Mouse (Mus musculus) heart, embryonic 12.5 days (tissue): ENCODE data around the gene Gck. TPM values are rescaled to one million over a fixed set of nuclear protein-coding genes. Genes with fewer than 3 reads are reported as not detected.
A peak's percentile ranks its signal among the peaks of the same experiment; 100 is the strongest.
"Not testable (repeated sequence)": the region's sequence is repeated elsewhere in the genome, so short reads cannot be mapped to it uniquely, and the experiment has no call there.

Source experiments
- ATAC-seq: fragments of 200-750 bp; cut with Nextera tagmentation; 2 replicates; pipeline ENCODE4 v1.8.0; 2017; ENCODE audit warnings: moderate TSS enrichment, moderate library complexity; ENCODE audit not compliant: insufficient number of reproducible peaks, low FRiP score
- H3K27ac ChIP-seq: fragments of 300-500 bp; sonication (generic); 2 replicates; pipeline ENCODE4 v1.5.1; 2016; ENCODE audit warnings: mild to moderate bottlenecking, moderate library complexity; ENCODE audit not compliant: poor library complexity, severe bottlenecking
- H3K27me3 ChIP-seq: fragments of 300-500 bp; sonication (generic); replicated peaks from 2 replicates; pipeline ENCODE4 v1.6.1; 2016; ENCODE audit warnings: mild to moderate bottlenecking, moderate library complexity
- H3K36me3 ChIP-seq: fragments of 300-500 bp; sonication (generic); 2 replicates; pipeline ENCODE4 v1.6.1; 2016; ENCODE audit warnings: mild to moderate bottlenecking, moderate library complexity
- H3K4me1 ChIP-seq: fragments of 300-500 bp; sonication (generic); replicated peaks from 2 replicates; pipeline ENCODE4 v1.6.1; 2016; ENCODE audit warnings: mild to moderate bottlenecking
- H3K4me2 ChIP-seq: fragments of 300-500 bp; sonication (generic); 2 replicates; pipeline ENCODE4 v1.6.1; 2016; ENCODE audit warnings: mild to moderate bottlenecking, moderate library complexity
- H3K4me3 ChIP-seq: fragments of 300-500 bp; sonication (generic); 2 replicates; pipeline ENCODE4 v1.5.1; 2016; ENCODE audit warnings: mild to moderate bottlenecking
- H3K9ac ChIP-seq: fragments of 300-500 bp; sonication (generic); 2 replicates; pipeline ENCODE4 v1.6.1; 2016; ENCODE audit warnings: mild to moderate bottlenecking, moderate library complexity
- H3K9me3 ChIP-seq: fragments of 300-500 bp; sonication (generic); replicated peaks from 2 replicates; pipeline ENCODE4 v1.6.1; 2016; ENCODE audit warnings: mild to moderate bottlenecking, moderate library complexity
- WGBS: fragments of 180-500 bp; shearing (Covaris S2); methylation state at CpG from one replicate; pipeline ENCODE4 v1.1.7; 2016; 5-methylcytosine and 5-hydroxymethylcytosine counted together
- polyA plus RNA-seq: library from polyadenylated mRNA; unstranded; fragments of >200 nt; fragmentation: Nextera tagmentation; extraction: Ambion mirVana; gene quantifications from 2 replicates; pipeline ENCODE4 v1.2.1, GENCODE M21; 2016

The Gck gene
- polyA plus RNA-seq, 1 experiment from 2014 or later: 2.2 TPM

GRCm38 (mm10) chr11:5898531-5898930, 51.4 kb downstream of the Gck start, which contains the start of gene Myl7:
Myl7 (minus strand) TSS chr11:5898782.
- 23% methylated on average over 5 of the region's 5 CpGs for WGBS
- Histone ChIP-seq H3K4me3 (peak within 1 kb of the TSS; percentile 56), H3K4me2 (peak within 1 kb of the TSS; percentile 77), H3K27ac (peak within 1 kb of the TSS; percentile 92), H3K4me1 (peaks cover 68% of the 10 kb centered on the region), H3K9ac (peak within 1 kb of the TSS; percentile 87), H3K36me3 (0 out of 2 replicates have a peak, but pooled peaks cover 13% of the 10 kb centered on the region), H3K27me3 (peaks cover 19% of the 10 kb centered on the region), H3K9me3 (no peaks in the 10 kb centered on the region)
- peak; percentile 58; the same call in 1 of the 2 replicates for ATAC-seq

GRCm38 (mm10) chr11:5897839-5898238, 52.0 kb downstream of the Gck start:
- H3K36me3 ChIP-seq: 0 out of 2 replicates have a peak, but pooled peaks cover 13% of the 10 kb centered on the region
- H3K4me1 ChIP-seq: peaks cover 75% of the 10 kb centered on the region
- H3K9ac ChIP-seq: peak overlapping the region; percentile 87
- WGBS: 6% methylated on average over 10 of the region's 10 CpGs
- no peaks in the 10 kb centered on the region for H3K9me3 ChIP-seq
- H3K4me2 ChIP-seq: peak overlapping the region; percentile 77
- peak overlapping the region; percentile 56 for H3K4me3 ChIP-seq
- peak overlapping the region; percentile 92 for H3K27ac ChIP-seq
- peak; percentile 20; the same call in 1 of the 2 replicates for ATAC-seq
- peaks cover 15% of the 10 kb centered on the region for H3K27me3 ChIP-seq

GRCm38 (mm10) chr11:5897230-5897629, 52.7 kb downstream of the Gck start:
- 6% methylated on average over 16 of the region's 16 CpGs for WGBS
- Histone ChIP-seq H3K27ac (peak overlapping the region; percentile 92), H3K9ac (peak overlapping the region; percentile 87), H3K4me1 (peaks cover 77% of the 10 kb centered on the region), H3K9me3 (no peaks in the 10 kb centered on the region), H3K4me3 (peak overlapping the region; percentile 56), H3K4me2 (peak overlapping the region; percentile 77), H3K27me3 (peaks cover 11% of the 10 kb centered on the region; the same call in 1 of the 2 replicates), H3K36me3 (0 out of 2 replicates have a peak, but pooled peaks cover 13% of the 10 kb centered on the region)
- peak; percentile 19; the same call in 1 of the 2 replicates for ATAC-seq

- H3K4me1 ChIP-seq: peaks cover 86% of the 10 kb centered on the region
- peak overlapping the region; percentile 33; the same call in 1 of the 2 replicates for H3K9ac ChIP-seq
- 45% methylated on average over 6 of the region's 6 CpGs for WGBS
- H3K4me3 ChIP-seq: no peak overlapping the region
- H3K36me3 ChIP-seq: 0 out of 2 replicates have a peak, but pooled peaks cover 13% of the 10 kb centered on the region
- peak overlapping the region; percentile 92 for H3K27ac ChIP-seq
- ATAC-seq: no peak
- H3K9me3 ChIP-seq: no peaks in the 10 kb centered on the region
- no peaks in the 10 kb centered on the region for H3K27me3 ChIP-seq
- no peak overlapping the region for H3K4me2 ChIP-seq
Observed at GRCm38 (mm10) chr11:5893807-5894206, 56.1 kb downstream of the Gck start.

GRCm38 (mm10) chr11:5892810-5893368, 57.0 kb downstream of the Gck start:
- WGBS: 7% methylated on average over 4 of the region's 4 CpGs
- Histone ChIP-seq H3K9me3 (no peaks in the 10 kb centered on the region), H3K4me2 (peak overlapping the region; percentile 15; the same call in 1 of the 2 replicates), H3K27ac (peak overlapping the region; percentile 92), H3K27me3 (no peaks in the 10 kb centered on the region), H3K4me3 (no peak overlapping the region), H3K4me1 (peaks cover 86% of the 10 kb centered on the region), H3K9ac (peak overlapping the region; percentile 41; the same call in 1 of the 2 replicates), H3K36me3 (0 out of 2 replicates have a peak, but pooled peaks cover 13% of the 10 kb centered on the region)
- no peak for ATAC-seq

- 0 out of 2 replicates have a peak, but pooled peaks cover 12% of the 10 kb centered on the region for H3K36me3 ChIP-seq
Observed at GRCm38 (mm10) chr11:5892151-5892591, 57.7 kb downstream of the Gck start.

GRCm38 (mm10) chr11:5888563-5888962, 61.3 kb downstream of the Gck start:
- H3K9ac ChIP-seq, H3K9me3 ChIP-seq, H3K36me3 ChIP-seq, ATAC-seq, H3K27me3 ChIP-seq, H3K4me3 ChIP-seq: not testable (repeated sequence)
- peak overlapping the region; percentile 90 for H3K27ac ChIP-seq
- 0 out of 2 replicates have a peak overlapping the region, but pooled peaks have one; percentile 17 for H3K4me2 ChIP-seq
- H3K4me1 ChIP-seq: peaks cover 67% of the 10 kb centered on the region
- 53% methylated on average over 5 of the region's 5 CpGs for WGBS

More at GRCm38 (mm10) chr11:5892151-5892591, 57.7 kb downstream of the Gck start:
- WGBS: 13% methylated on average over 8 of the region's 8 CpGs
- peaks cover 86% of the 10 kb centered on the region for H3K4me1 ChIP-seq
- H3K4me3 ChIP-seq: no peak overlapping the region
- ATAC-seq: peak; percentile 13; the same call in 1 of the 2 replicates
- peak overlapping the region; percentile 15; the same call in 1 of the 2 replicates for H3K4me2 ChIP-seq
- peak overlapping the region; percentile 55; the same call in 1 of the 2 replicates for H3K9ac ChIP-seq
- no peaks in the 10 kb centered on the region for H3K9me3 ChIP-seq
- peak overlapping the region; percentile 92 for H3K27ac ChIP-seq
- no peaks in the 10 kb centered on the region for H3K27me3 ChIP-seq

GRCm38 (mm10) chr11:5887250-5887649, 62.6 kb downstream of the Gck start:
- peaks cover 54% of the 10 kb centered on the region for H3K4me1 ChIP-seq
- H3K36me3 ChIP-seq: no peaks in the 10 kb centered on the region
- no peak overlapping the region for H3K4me2 ChIP-seq
- no peak overlapping the region for H3K4me3 ChIP-seq
- H3K9me3 ChIP-seq: no peaks in the 10 kb centered on the region
- no peaks in the 10 kb centered on the region for H3K27me3 ChIP-seq
- H3K9ac ChIP-seq: 0 out of 2 replicates have a peak overlapping the region, but pooled peaks have one; percentile 12
- no peak for ATAC-seq
- 24% methylated on average over 5 of the region's 5 CpGs for WGBS
- peak overlapping the region; percentile 74 for H3K27ac ChIP-seq

GRCm38 (mm10) chr11:5886187-5886586, 63.7 kb downstream of the Gck start:
- Histone ChIP-seq H3K27ac (no peak overlapping the region), H3K4me1 (peaks cover 43% of the 10 kb centered on the region), H3K4me2 (no peak overlapping the region), H3K9ac (no peak overlapping the region), H3K36me3 (no peaks in the 10 kb centered on the region), H3K9me3 (no peaks in the 10 kb centered on the region), H3K4me3 (no peak overlapping the region), H3K27me3 (no peaks in the 10 kb centered on the region)
- 14% methylated on average over 9 of the region's 9 CpGs for WGBS
- no peak for ATAC-seq

- H3K27me3 ChIP-seq: no peaks in the 10 kb centered on the region
- ATAC-seq: no peak
- H3K9ac ChIP-seq: no peak overlapping the region
- WGBS: 55% methylated on average over 8 of the region's 8 CpGs
- H3K9me3 ChIP-seq: no peaks in the 10 kb centered on the region
- H3K36me3 ChIP-seq: no peaks in the 10 kb centered on the region
- no peak overlapping the region for H3K4me3 ChIP-seq
- H3K4me2 ChIP-seq: no peak overlapping the region
- no peak overlapping the region for H3K27ac ChIP-seq
- H3K4me1 ChIP-seq: peaks cover 18% of the 10 kb centered on the region
Observed at GRCm38 (mm10) chr11:5882518-5882917, 67.4 kb downstream of the Gck start.

GRCm38 (mm10) chr11:5879905-5880304, 70.0 kb downstream of the Gck start:
- no peak for ATAC-seq
- WGBS: 54% methylated on average over 5 of the region's 5 CpGs
- no peak overlapping the region for H3K9ac ChIP-seq
- H3K36me3 ChIP-seq: peaks cover 18% of the 10 kb centered on the region
- no peaks in the 10 kb centered on the region for H3K9me3 ChIP-seq
- H3K4me3 ChIP-seq: no peak overlapping the region
- no peaks in the 10 kb centered on the region for H3K27me3 ChIP-seq
- no peak overlapping the region for H3K27ac ChIP-seq
- H3K4me2 ChIP-seq: no peak overlapping the region
- H3K4me1 ChIP-seq: peaks cover 18% of the 10 kb centered on the region
